Mouse (Mus musculus): ENCODE results near the gene Xlr4c. TPM values are rescaled to one million over a fixed set of nuclear protein-coding genes. Genes with fewer than 3 reads are reported as not detected.

Xlr4c gene
- polyA plus RNA-seq, 1 experiment from 2014 or later, result 0.48 TPM

Other genes with a start within 250 kb of the Xlr4c start
- gene Pnma5, start 206.0 kb downstream of the Xlr4c start, polyA plus RNA-seq (2015; fragmentation: Nextera tagmentation; extraction: Ambion mirVana), result 0.08 TPM in 1 of 2 replicates, not detected in the other
- gene Pnma3, start 178.3 kb downstream of the Xlr4c start, polyA plus RNA-seq (2015; fragmentation: Nextera tagmentation; extraction: Ambion mirVana), result not detected in 2 replicates
- 1.1 and 1.5 TPM in 2 replicates for gene Xlr4a, start 160.7 kb downstream of the Xlr4c start, polyA plus RNA-seq (2015; fragmentation: Nextera tagmentation; extraction: Ambion mirVana)
- gene Xlr3a, start 146.0 kb downstream of the Xlr4c start, polyA plus RNA-seq (2015; fragmentation: Nextera tagmentation; extraction: Ambion mirVana), result 1.3 and 2.6 TPM in 2 replicates
- not detected in 2 replicates for gene Gm14685, start 126.1 kb downstream of the Xlr4c start, polyA plus RNA-seq (2015; fragmentation: Nextera tagmentation; extraction: Ambion mirVana)
- gene Xlr5b, start 94.3 kb downstream of the Xlr4c start, polyA plus RNA-seq (2015; fragmentation: Nextera tagmentation; extraction: Ambion mirVana), result not detected in 2 replicates
- gene DXBay18, start 93.7 kb downstream of the Xlr4c start, polyA plus RNA-seq (2015; fragmentation: Nextera tagmentation; extraction: Ambion mirVana), result not detected in 2 replicates
- not detected in 2 replicates for gene Spin2d, start 66.1 kb downstream of the Xlr4c start, polyA plus RNA-seq (2015; fragmentation: Nextera tagmentation; extraction: Ambion mirVana)
- gene Xlr3b, start 50.9 kb downstream of the Xlr4c start, polyA plus RNA-seq (2015; fragmentation: Nextera tagmentation; extraction: Ambion mirVana), result 2.2 and 2.6 TPM in 2 replicates
- gene Xlr4b, start 28.8 kb downstream of the Xlr4c start, polyA plus RNA-seq (2015; fragmentation: Nextera tagmentation; extraction: Ambion mirVana), result 1.6 and 2.3 TPM in 2 replicates
- gene F8a, start 14.8 kb downstream of the Xlr4c start, polyA plus RNA-seq (2015; fragmentation: Nextera tagmentation; extraction: Ambion mirVana), result 3.3 and 3.8 TPM in 2 replicates
- gene Xlr3c, start 22.3 kb upstream of the Xlr4c start, polyA plus RNA-seq (2015; fragmentation: Nextera tagmentation; extraction: Ambion mirVana), result not detected in 2 replicates
- not detected in 2 replicates for gene Xlr5a, start 49.8 kb upstream of the Xlr4c start, polyA plus RNA-seq (2015; fragmentation: Nextera tagmentation; extraction: Ambion mirVana)
- gene Xlr5c, start 49.8 kb upstream of the Xlr4c start, polyA plus RNA-seq (2015; fragmentation: Nextera tagmentation; extraction: Ambion mirVana), result not detected in 2 replicates
- gene Gm45015, start 93.7 kb upstream of the Xlr4c start, polyA plus RNA-seq (2015; fragmentation: Nextera tagmentation; extraction: Ambion mirVana), result not detected in 2 replicates
- gene Zfp275, start 99.5 kb upstream of the Xlr4c start, polyA plus RNA-seq (2015; fragmentation: Nextera tagmentation; extraction: Ambion mirVana), result 1.8 and 2.9 TPM in 2 replicates
- not detected in 2 replicates for gene Gm18336, start 155.6 kb upstream of the Xlr4c start, polyA plus RNA-seq (2015; fragmentation: Nextera tagmentation; extraction: Ambion mirVana)
- gene Zfp92, start 168.0 kb upstream of the Xlr4c start, polyA plus RNA-seq (2015; fragmentation: Nextera tagmentation; extraction: Ambion mirVana), result not detected in 2 replicates
- gene Trex2, start 192.2 kb upstream of the Xlr4c start, polyA plus RNA-seq (2015; fragmentation: Nextera tagmentation; extraction: Ambion mirVana), result not detected in 2 replicates
- 50.6 and 51.9 TPM in 2 replicates for gene Haus7, start 215.9 kb upstream of the Xlr4c start, polyA plus RNA-seq (2015; fragmentation: Nextera tagmentation; extraction: Ambion mirVana)
- gene Bgn, start 240.5 kb upstream of the Xlr4c start, polyA plus RNA-seq (2015; fragmentation: Nextera tagmentation; extraction: Ambion mirVana), result 7.1 and 10.6 TPM in 2 replicates

Measured in liver, embryonic 13.5 days (tissue).